Mouse (Mus musculus): ENCODE measurements around the gene Arl15. TPM values are rescaled to one million over a fixed set of nuclear protein-coding genes. Genes with fewer than 3 reads are reported as not detected.

Arl15 gene
- polyA plus RNA-seq, 1 experiment = 1.3 TPM

DNA sequence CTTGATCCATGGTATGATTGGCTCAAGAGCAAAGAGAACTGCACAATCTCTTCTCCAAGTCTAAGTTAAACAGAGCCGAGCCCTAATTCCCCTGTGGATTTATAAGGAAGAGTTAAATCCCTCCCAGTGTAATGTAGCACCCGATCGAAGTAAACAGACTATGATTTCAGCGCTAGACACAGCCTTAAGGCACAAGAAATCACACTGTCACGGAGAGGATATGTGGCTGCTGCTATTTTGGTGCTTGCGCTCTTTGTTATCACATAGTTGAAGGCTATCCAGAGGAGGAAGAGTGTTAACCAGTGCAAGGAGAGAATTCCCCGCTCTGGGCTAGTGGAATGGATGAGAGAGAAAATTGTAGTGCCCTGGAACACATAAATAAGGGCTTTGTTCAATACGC, 223.6 kb downstream of the Arl15 start:
- Histone ChIP-seq H3K27ac (ENCODE audit: insufficient read depth, low read length) (no peak overlapping the region), H3K36me3 (ENCODE audit: control insufficient read depth, insufficient read depth, low read length) (no peaks in the 10 kb centered on the region), H3K27me3 (ENCODE audit: control insufficient read depth, insufficient read depth, low read length) (no peaks in the 10 kb centered on the region), H3K4me1 (ENCODE audit: control insufficient read depth, insufficient read depth, insufficient read length) (no peaks in the 10 kb centered on the region), H3K4me3 (ENCODE audit: extremely low read depth, insufficient read depth, insufficient read length) (no peak overlapping the region)
- 95% methylated on average over 8 of the region's 8 CpGs for WGBS
- no peak for DNase-seq (ENCODE audit: low read depth in 1 of 2, low spot score in 2 of 2)
- no peak for TF ChIP-seq POLR2A (IDR thresholded peaks at IDR 0.05; ENCODE audit: low read depth, low read length)

DNA sequence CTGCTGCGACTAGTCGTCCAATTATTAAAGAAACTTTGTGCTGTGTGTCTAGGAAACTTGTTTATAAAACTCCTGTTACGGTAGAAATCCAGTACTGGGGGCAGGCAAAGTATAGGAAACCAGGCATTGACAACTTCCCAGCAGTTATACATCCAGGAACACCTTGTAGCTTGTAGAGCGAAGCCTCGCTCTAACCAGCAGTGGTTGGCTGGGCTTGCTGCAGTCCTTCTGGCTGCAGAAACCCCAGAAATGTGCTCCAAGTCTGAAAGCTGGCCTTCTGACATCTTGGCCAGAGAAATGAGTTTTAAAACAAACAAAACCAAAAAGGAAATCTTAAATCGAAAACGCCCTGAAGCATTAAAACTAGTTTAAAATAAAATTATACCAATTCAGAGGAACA, 229.2 kb downstream of the Arl15 start:
- no peak overlapping the region for H3K4me3 ChIP-seq (ENCODE audit: extremely low read depth, insufficient read depth, insufficient read length)
- H3K4me1 ChIP-seq (ENCODE audit: control insufficient read depth, insufficient read depth, insufficient read length) = no peaks in the 10 kb centered on the region
- no peaks in the 10 kb centered on the region for H3K36me3 ChIP-seq (ENCODE audit: control insufficient read depth, insufficient read depth, low read length)
- DNase-seq (ENCODE audit: low read depth in 1 of 2, low spot score in 2 of 2) = no peak
- no peak overlapping the region for H3K27ac ChIP-seq (ENCODE audit: insufficient read depth, low read length)
- H3K27me3 ChIP-seq (ENCODE audit: control insufficient read depth, insufficient read depth, low read length) = no peaks in the 10 kb centered on the region
- WGBS = 95% methylated on average over 7 of the region's 7 CpGs
- no peak for TF ChIP-seq CTCF (IDR thresholded peaks at IDR 0.05; ENCODE audit: extremely low read depth, insufficient read depth, insufficient read length, insufficient replicate concordance)

DNA sequence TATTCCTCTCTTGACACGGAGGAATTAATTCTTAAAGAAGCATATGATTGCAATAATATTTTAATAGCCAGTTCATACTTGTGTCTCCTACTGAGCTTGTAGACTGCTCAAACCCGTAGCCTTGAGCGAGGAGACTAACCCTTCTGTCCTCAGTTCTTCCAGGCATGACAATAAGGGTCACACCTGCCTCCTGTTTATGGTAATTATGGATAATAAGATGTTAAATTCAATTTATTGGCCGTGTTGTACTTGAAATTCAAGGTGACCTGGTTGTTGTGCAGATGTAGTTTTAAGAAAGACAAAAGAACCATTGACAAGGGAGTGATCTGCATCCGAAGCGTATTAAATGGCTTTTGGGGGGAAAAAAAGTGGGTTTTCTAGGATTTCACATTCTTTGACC, 232.0 kb downstream of the Arl15 start:
- TF ChIP-seq POLR2A (IDR thresholded peaks at IDR 0.05; ENCODE audit: low read depth, low read length) = no peak
- no peak for TF ChIP-seq CTCF (IDR thresholded peaks at IDR 0.05; ENCODE audit: extremely low read depth, insufficient read depth, insufficient read length, insufficient replicate concordance)
- no peaks in the 10 kb centered on the region for H3K4me1 ChIP-seq (ENCODE audit: control insufficient read depth, insufficient read depth, insufficient read length)
- H3K4me3 ChIP-seq (ENCODE audit: extremely low read depth, insufficient read depth, insufficient read length) = no peak overlapping the region
- H3K27me3 ChIP-seq (ENCODE audit: control insufficient read depth, insufficient read depth, low read length) = no peaks in the 10 kb centered on the region
- no peaks in the 10 kb centered on the region for H3K36me3 ChIP-seq (ENCODE audit: control insufficient read depth, insufficient read depth, low read length)
- H3K27ac ChIP-seq (ENCODE audit: insufficient read depth, low read length) = no peak overlapping the region
- WGBS = 93% methylated on average over 6 of the region's 6 CpGs
- no peak for DNase-seq (ENCODE audit: low read depth in 1 of 2, low spot score in 2 of 2)

DNA sequence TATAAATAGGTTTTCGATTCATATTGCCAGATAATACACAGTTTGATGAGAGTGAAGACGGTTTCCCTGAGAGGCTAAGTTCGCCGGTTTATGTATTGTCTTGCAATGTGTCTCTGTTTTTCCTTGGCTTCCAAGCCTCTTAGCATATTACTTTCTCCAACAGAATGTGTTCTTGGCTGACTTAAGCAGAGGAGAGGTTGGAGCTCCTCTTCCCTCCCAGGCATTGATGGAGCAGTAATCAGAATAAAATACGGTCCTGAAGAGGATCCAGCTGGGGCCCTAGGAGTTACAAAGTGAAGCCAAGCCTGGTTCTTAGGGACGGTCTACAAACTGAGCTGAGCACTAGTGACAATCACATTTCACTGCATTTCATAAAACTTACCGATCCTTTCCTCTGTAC, 232.4 kb downstream of the Arl15 start:
- H3K27me3 ChIP-seq (ENCODE audit: control insufficient read depth, insufficient read depth, low read length) = no peaks in the 10 kb centered on the region
- DNase-seq (ENCODE audit: low read depth in 1 of 2, low spot score in 2 of 2) = no peak
- no peak overlapping the region for H3K27ac ChIP-seq (ENCODE audit: insufficient read depth, low read length)
- H3K36me3 ChIP-seq (ENCODE audit: control insufficient read depth, insufficient read depth, low read length) = no peaks in the 10 kb centered on the region
- no peaks in the 10 kb centered on the region for H3K4me1 ChIP-seq (ENCODE audit: control insufficient read depth, insufficient read depth, insufficient read length)
- H3K4me3 ChIP-seq (ENCODE audit: extremely low read depth, insufficient read depth, insufficient read length) = no peak overlapping the region
- no peak for TF ChIP-seq CTCF (IDR thresholded peaks at IDR 0.05; ENCODE audit: extremely low read depth, insufficient read depth, insufficient read length, insufficient replicate concordance)
- whole genome bisulfite sequencing = 94% methylated on average over 7 of the region's 7 CpGs

DNA sequence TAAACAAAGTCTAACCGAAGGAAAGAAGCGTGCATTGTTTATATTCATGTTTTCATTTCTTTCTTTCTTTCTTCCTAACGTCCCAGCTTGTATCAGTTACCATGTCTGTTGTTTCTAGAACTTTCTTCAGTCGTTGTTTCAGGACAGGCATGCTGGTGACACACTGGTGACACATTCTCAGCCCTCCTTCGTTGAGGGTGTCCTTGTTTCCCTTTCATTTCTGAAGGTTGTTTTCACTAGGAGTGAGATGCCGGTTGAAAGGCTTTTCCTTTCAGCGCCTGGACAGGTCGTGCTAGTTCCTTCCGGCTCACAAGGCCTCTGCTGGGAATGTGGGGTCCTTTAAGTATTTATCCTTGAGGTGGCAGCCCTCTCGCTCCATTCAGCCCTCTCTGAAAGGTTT, 253.8 kb downstream of the Arl15 start:
- TF ChIP-seq POLR2A (IDR thresholded peaks at IDR 0.05; ENCODE audit: low read depth, low read length) (no peak), CTCF (IDR thresholded peaks at IDR 0.05; ENCODE audit: extremely low read depth, insufficient read depth, insufficient read length, insufficient replicate concordance) (no peak)
- no peak overlapping the region for H3K4me3 ChIP-seq (ENCODE audit: extremely low read depth, insufficient read depth, insufficient read length)
- H3K27me3 ChIP-seq (ENCODE audit: control insufficient read depth, insufficient read depth, low read length) = no peaks in the 10 kb centered on the region
- H3K4me1 ChIP-seq (ENCODE audit: control insufficient read depth, insufficient read depth, insufficient read length) = no peaks in the 10 kb centered on the region
- no peak overlapping the region for H3K27ac ChIP-seq (ENCODE audit: insufficient read depth, low read length)
- H3K36me3 ChIP-seq (ENCODE audit: control insufficient read depth, insufficient read depth, low read length) = no peaks in the 10 kb centered on the region
- no peak for DNase-seq (ENCODE audit: low read depth in 1 of 2, low spot score in 2 of 2)
- WGBS = 80% methylated on average over 10 of the region's 10 CpGs

DNA sequence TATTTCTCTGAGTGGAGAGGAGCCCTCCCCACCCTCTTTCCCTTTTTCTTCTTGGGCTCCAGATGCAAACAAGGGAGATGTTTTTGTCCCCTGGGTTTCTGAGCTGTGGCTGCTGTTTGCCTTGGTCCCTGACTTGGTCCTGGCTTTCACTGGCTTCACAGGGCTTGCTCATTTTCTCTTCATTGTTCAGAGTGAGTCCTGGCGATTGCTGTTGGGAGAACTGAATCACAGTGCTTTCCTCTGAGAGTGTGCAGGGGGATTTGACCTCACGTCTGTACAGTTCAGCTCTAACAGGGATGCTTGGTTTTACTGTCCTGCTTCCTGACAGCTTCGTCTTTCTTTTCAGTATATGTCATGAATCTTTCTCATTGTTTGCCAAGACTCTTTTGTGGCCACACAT, 254.4 kb downstream of the Arl15 start:
- H3K27me3 ChIP-seq (ENCODE audit: control insufficient read depth, insufficient read depth, low read length) = no peaks in the 10 kb centered on the region
- WGBS = 91% methylated on average over 3 of the region's 3 CpGs
- no peaks in the 10 kb centered on the region for H3K4me1 ChIP-seq (ENCODE audit: control insufficient read depth, insufficient read depth, insufficient read length)
- H3K4me3 ChIP-seq (ENCODE audit: extremely low read depth, insufficient read depth, insufficient read length) = no peak overlapping the region
- H3K27ac ChIP-seq (ENCODE audit: insufficient read depth, low read length) = no peak overlapping the region
- TF ChIP-seq CTCF (IDR thresholded peaks at IDR 0.05; ENCODE audit: extremely low read depth, insufficient read depth, insufficient read length, insufficient replicate concordance) = no peak
- no peak for TF ChIP-seq POLR2A (IDR thresholded peaks at IDR 0.05; ENCODE audit: low read depth, low read length)
- H3K36me3 ChIP-seq (ENCODE audit: control insufficient read depth, insufficient read depth, low read length) = no peaks in the 10 kb centered on the region
- no peak for DNase-seq (ENCODE audit: low read depth in 1 of 2, low spot score in 2 of 2)

DNA sequence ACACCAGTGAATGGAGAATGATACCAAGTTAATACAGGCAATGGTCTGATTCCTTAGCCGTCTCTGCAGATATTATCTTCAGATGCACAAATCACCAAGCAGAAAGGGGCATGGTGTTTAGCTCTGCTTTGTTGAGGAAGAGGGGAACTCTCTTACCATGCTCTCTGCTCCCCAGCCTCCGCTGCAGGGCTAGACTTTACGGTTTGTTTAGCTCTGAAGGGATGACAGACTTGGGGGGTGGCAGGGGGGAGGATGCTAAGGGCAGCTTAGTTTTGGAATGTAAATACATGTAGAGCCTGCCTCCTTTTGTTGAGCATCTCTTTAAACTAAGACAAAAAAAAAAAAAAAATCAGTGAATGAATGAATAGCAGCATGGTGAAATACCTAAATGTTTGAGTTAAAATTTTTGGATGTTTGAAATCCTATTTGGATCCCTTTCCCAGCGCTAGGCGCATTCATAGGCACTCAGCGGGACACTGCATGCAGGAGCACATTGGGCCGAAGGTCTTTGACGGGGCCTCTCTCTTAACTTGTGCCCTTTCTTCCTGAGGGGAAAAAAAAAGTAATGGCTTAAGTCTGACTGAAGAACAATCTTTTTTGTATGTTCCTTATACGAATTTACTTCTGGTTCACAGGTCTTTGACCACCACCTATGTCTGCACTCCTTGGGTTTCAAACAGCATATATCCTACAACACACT, 257.0 kb downstream of the Arl15 start:
- H3K36me3 ChIP-seq (ENCODE audit: control insufficient read depth, insufficient read depth, low read length) = no peaks in the 10 kb centered on the region
- no peak overlapping the region for H3K27ac ChIP-seq (ENCODE audit: insufficient read depth, low read length)
- DNase-seq (ENCODE audit: low read depth in 1 of 2, low spot score in 2 of 2) = no peak
- H3K4me1 ChIP-seq (ENCODE audit: control insufficient read depth, insufficient read depth, insufficient read length) = no peaks in the 10 kb centered on the region
- H3K27me3 ChIP-seq (ENCODE audit: control insufficient read depth, insufficient read depth, low read length) = no peaks in the 10 kb centered on the region
- H3K4me3 ChIP-seq (ENCODE audit: extremely low read depth, insufficient read depth, insufficient read length) = no peak overlapping the region
- TF ChIP-seq POLR2A (IDR thresholded peaks at IDR 0.05; ENCODE audit: low read depth, low read length) = no peak
- no peak for TF ChIP-seq CTCF (IDR thresholded peaks at IDR 0.05; ENCODE audit: extremely low read depth, insufficient read depth, insufficient read length, insufficient replicate concordance)
- 94% methylated on average over 9 of the region's 9 CpGs for WGBS
